In the genomic region with DNA sequence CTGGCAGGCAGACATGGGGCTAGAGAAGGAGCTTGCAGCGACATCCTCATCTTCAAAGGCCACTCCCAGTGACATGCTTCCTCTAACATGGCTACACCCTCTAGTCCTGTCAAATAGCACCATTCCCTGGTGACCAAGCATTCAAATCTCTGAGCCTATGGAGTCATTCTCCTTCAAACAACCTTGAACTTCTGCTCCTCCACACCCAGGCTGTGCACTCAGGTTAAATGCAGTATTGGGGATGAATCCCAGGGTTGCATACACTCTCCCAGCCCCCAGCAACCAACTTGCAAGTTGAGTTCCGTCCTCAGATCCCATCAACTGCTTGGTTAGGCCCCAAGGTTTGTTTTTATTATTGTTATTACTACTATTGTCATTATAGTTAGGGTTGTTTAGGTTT, we compare ENCODE assay signal across 25 mouse cellular contexts.
DNase-seq lines count a peak whose midpoint lies in the region; ATAC-seq and TF ChIP-seq lines count a peak whose summit lies in the region.
"Had no signal": no experiment of that assay in that cellular context is flagged by ENCODE, and none has a peak within 500 bp of the region (broad histone marks: within the 10 kb centered on the region; RNA-seq: fewer than 3 reads in every experiment).

No protein-coding gene starts in this region.

- H3K36me3 ChIP-seq in ES-Bruce4 (ENCODE audit: control insufficient read depth, insufficient read depth, low read length, poor library complexity, severe bottlenecking) (no peaks in the 10 kb centered on the region), ES-E14 (ENCODE audit: control insufficient read depth, insufficient read depth, low read length, poor library complexity, severe bottlenecking) (no peaks in the 10 kb centered on the region)
- no peaks in the 10 kb centered on the region for H3K36me3 ChIP-seq in hindbrain, postnatal 0 days (ENCODE audit: insufficient read depth, low read length)
- no peaks in the 10 kb centered on the region for H3K36me3 ChIP-seq in hindbrain, embryonic 14.5 days (replicated peaks; ENCODE audit: control insufficient read depth, insufficient read depth)
- H3K36me3 ChIP-seq: embryonic facial prominence, embryonic 13.5 days; embryonic facial prominence, embryonic 15.5 days; forebrain, embryonic 10.5 days; forebrain, embryonic 12.5 days had no signal

- H3K9ac ChIP-seq in ES-Bruce4 (ENCODE audit: low read depth, poor library complexity, severe bottlenecking) (no peak overlapping the region), ES-E14 (ENCODE audit: insufficient read depth, low read depth, low read length, poor library complexity, severe bottlenecking) (peak overlapping the region; percentile 34; the same call in 1 of the 2 replicates)
- no peak overlapping the region for H3K9ac ChIP-seq in hindbrain, postnatal 0 days (replicated peaks; ENCODE audit: low read length)
- H3K9ac ChIP-seq in hindbrain, embryonic 14.5 days, result no peak overlapping the region
- H3K9ac ChIP-seq: embryonic facial prominence, embryonic 13.5 days; embryonic facial prominence, embryonic 15.5 days; forebrain, embryonic 12.5 days had no signal

- TF ChIP-seq POLR2A in ES-Bruce4 (IDR thresholded peaks at IDR 0.05; ENCODE audit: insufficient read depth, low read length), result no peak

- ATAC-seq in hindbrain, postnatal 0 days, result no peak
- ATAC-seq in hindbrain, embryonic 14.5 days (ENCODE audit: low FRiP score), result no peak
- ATAC-seq: CD4-positive, CD25-positive, alpha-beta regulatory T cell, adult 4 months; forebrain, embryonic 14.5 days; forebrain, embryonic 16.5 days; Patski had no signal

- TF ChIP-seq EP300 in ES-Bruce4 (IDR thresholded peaks at IDR 0.05; ENCODE audit: insufficient read depth, low read depth, low read length), result peak; percentile 96

- DNase-seq in ES-E14 (ENCODE audit: low read depth, low spot score), result no peak
- peak; percentile 85 for DNase-seq in WW6 (ENCODE audit: low read depth, low spot score)
- DNase-seq in hindbrain, postnatal 0 days (ENCODE audit: low spot score), result no peak
- DNase-seq in embryo, embryonic 11 days, result no peak
- no peak for DNase-seq in hindbrain, embryonic 14.5 days (ENCODE audit: low spot score)
- DNase-seq: adrenal gland, adult 2 months; adrenal gland, postnatal 10 days; adrenal gland, postnatal 25 days; B cell, adult 2 months; cerebellum, adult 11 months; cerebellum, adult 18-20 months; cerebellum, adult 9-10 months; cerebellum, postnatal 10 days; cerebellum, postnatal 25 days had no signal

- H3K27me3 ChIP-seq in ES-Bruce4 (ENCODE audit: control insufficient read depth, insufficient read depth, low read length, poor library complexity, severe bottlenecking), result no peaks in the 10 kb centered on the region
- no peaks in the 10 kb centered on the region for H3K27me3 ChIP-seq in hindbrain, postnatal 0 days (ENCODE audit: insufficient read depth, low read length)
- no peaks in the 10 kb centered on the region for H3K27me3 ChIP-seq in hindbrain, embryonic 14.5 days (ENCODE audit: control insufficient read depth, insufficient read depth, low read length)
- H3K27me3 ChIP-seq: CH12.LX; embryonic facial prominence, embryonic 13.5 days; embryonic facial prominence, embryonic 15.5 days; forebrain, embryonic 12.5 days; Patski had no signal

- H3K9me3 ChIP-seq in ES-Bruce4 (replicated peaks; ENCODE audit: control insufficient read depth, insufficient read depth, low read length, poor library complexity, severe bottlenecking) (no peaks in the 10 kb centered on the region), ES-E14 (ENCODE audit: control insufficient read depth, insufficient read depth, low read depth, low read length) (no peaks in the 10 kb centered on the region)
- no peaks in the 10 kb centered on the region for H3K9me3 ChIP-seq in hindbrain, postnatal 0 days (ENCODE audit: low read length)
- no peaks in the 10 kb centered on the region for H3K9me3 ChIP-seq in hindbrain, embryonic 14.5 days (ENCODE audit: control insufficient read depth, low read length)
- H3K9me3 ChIP-seq: embryonic facial prominence, embryonic 13.5 days; embryonic facial prominence, embryonic 15.5 days; forebrain, embryonic 10.5 days; forebrain, embryonic 12.5 days had no signal

- WGBS in hindbrain, postnatal 0 days, result 82% methylated on average over 2 of the region's 2 CpGs
- WGBS in hindbrain, embryonic 14.5 days, result 90% methylated on average over 2 of the region's 2 CpGs

- in situ Hi-C loops in ES-E14 (cut with MboI; ENCODE audit: low sequenced_read_pairs in 2 of 2, unreplicated experiment in 2 of 2), result loop anchor here (25.0 kb wide), 1 partner anchor 170 kb away; a partner anchor contains a TSS

- peaks cover 10% of the 10 kb centered on the region for H3K4me1 ChIP-seq in ES-Bruce4 (ENCODE audit: control insufficient read depth, insufficient read depth, low read length)
- H3K4me1 ChIP-seq in ES-E14 (ENCODE audit: control insufficient read depth in 2 of 2, insufficient read depth in 2 of 2, low read length in 2 of 2, poor library complexity in 1 of 2), result peaks cover 13 to 22% of the 10 kb centered on the region in 2 experiments; a peak in 3 of 4 replicates
- peaks cover 23% of the 10 kb centered on the region for H3K4me1 ChIP-seq in hindbrain, postnatal 0 days (ENCODE audit: insufficient read depth, low read length)
- H3K4me1 ChIP-seq in hindbrain, embryonic 14.5 days (replicated peaks; ENCODE audit: control insufficient read depth, insufficient read depth, low read length), result peaks cover 41% of the 10 kb centered on the region

- no peak for TF ChIP-seq CTCF in ES-Bruce4 (IDR thresholded peaks at IDR 0.05; ENCODE audit: low read depth, low read length)
- TF ChIP-seq CTCF in hindbrain, postnatal 0 days (IDR thresholded peaks at IDR 0.05; ENCODE audit: low read depth), result no peak

- H3K27ac ChIP-seq in ES-Bruce4 (ENCODE audit: insufficient read depth, low read length) (peak overlapping the region; percentile 60), ES-E14 (ENCODE audit: insufficient read depth, low read depth, low read length, poor library complexity, severe bottlenecking) (peak overlapping the region; percentile 63; the same call in 1 of the 2 replicates)
- no peak overlapping the region for H3K27ac ChIP-seq in hindbrain, postnatal 0 days
- H3K27ac ChIP-seq in hindbrain, embryonic 14.5 days, result no peak overlapping the region
- H3K27ac ChIP-seq: embryonic facial prominence, embryonic 13.5 days; embryonic facial prominence, embryonic 15.5 days; forebrain, embryonic 10.5 days; forebrain, embryonic 12.5 days had no signal

- no peak overlapping the region for H3K4me2 ChIP-seq in hindbrain, postnatal 0 days (ENCODE audit: low read depth, low read length)
- H3K4me2 ChIP-seq in hindbrain, embryonic 14.5 days (replicated peaks), result no peak overlapping the region
- H3K4me2 ChIP-seq: embryonic facial prominence, embryonic 13.5 days; embryonic facial prominence, embryonic 15.5 days; forebrain, embryonic 12.5 days had no signal

- H3K4me3 ChIP-seq in ES-Bruce4 (ENCODE audit: low read depth, low read length), result peak overlapping the region; percentile 15; the same call in 1 of the 2 replicates
- peak overlapping the region in 1 of 2 experiments; percentile 29; a peak in 1 of 4 replicates for H3K4me3 ChIP-seq in ES-E14 (ENCODE audit: insufficient read depth in 1 of 2, low read depth in 1 of 2, low read length in 2 of 2, poor library complexity in 1 of 2, severe bottlenecking in 1 of 2)
- H3K4me3 ChIP-seq in hindbrain, postnatal 0 days (ENCODE audit: low read length), result no peak overlapping the region
- no peak overlapping the region for H3K4me3 ChIP-seq in hindbrain, embryonic 14.5 days (replicated peaks; ENCODE audit: low read length)
- H3K4me3 ChIP-seq: embryonic facial prominence, embryonic 13.5 days; embryonic facial prominence, embryonic 15.5 days; erythroblast, embryonic 14.5 days; forebrain, embryonic 10.5 days; forebrain, embryonic 12.5 days had no signal

TF ChIP-seq in ES-E14, 5 proteins besides CTCF, POLR2A, EP300 and RAD21:
- TF ChIP-seq ZNF384 (IDR thresholded peaks at IDR 0.05; ENCODE audit: low read depth, low read length) (no peak), HCFC1 (IDR thresholded peaks at IDR 0.05; ENCODE audit: borderline replicate concordance, insufficient read depth, low read length) (no peak), ZC3H11A (IDR thresholded peaks at IDR 0.05; ENCODE audit: borderline replicate concordance, low read depth, low read length) (no peak), CHD2 (IDR thresholded peaks at IDR 0.05; ENCODE audit: low read depth, low read length) (0 out of 2 replicates have a peak, but pooled peaks have one; percentile 36)

Comparison
In these comparisons a context has a peak if more than half of its experiments do, and no peak if none do; other contexts are left out.
1. H3K27ac ChIP-seq: peak in ES-Bruce4 (single experiment) and ES-E14 (single experiment); none in hindbrain, postnatal 0 days (single experiment) and hindbrain, embryonic 14.5 days (single experiment).